Mouse (Mus musculus) brain, embryonic 14.5 days (tissue): Measurements from ENCODE around the gene Dennd2c.

Experiments
- CTCF ChIP-seq: fragments of 200-500 bp; IDR thresholded peaks from 2 replicates; pipeline ENCODE4 v1.5.1; 2012; ENCODE audit warnings: inconsistent platforms, mild to moderate bottlenecking, moderate library complexity, borderline replicate concordance; ENCODE audit not compliant: insufficient read depth, insufficient read length; ENCODE audit errors: extremely low read depth
- POLR2A ChIP-seq: fragments of 200-500 bp; IDR thresholded peaks from 2 replicates; pipeline ENCODE4 v1.6.1; 2012; ENCODE audit warnings: mild to moderate bottlenecking, inconsistent platforms, borderline replicate concordance; ENCODE audit not compliant: poor library complexity, insufficient read depth, insufficient read length, severe bottlenecking; ENCODE audit errors: extremely low read depth

DNA sequence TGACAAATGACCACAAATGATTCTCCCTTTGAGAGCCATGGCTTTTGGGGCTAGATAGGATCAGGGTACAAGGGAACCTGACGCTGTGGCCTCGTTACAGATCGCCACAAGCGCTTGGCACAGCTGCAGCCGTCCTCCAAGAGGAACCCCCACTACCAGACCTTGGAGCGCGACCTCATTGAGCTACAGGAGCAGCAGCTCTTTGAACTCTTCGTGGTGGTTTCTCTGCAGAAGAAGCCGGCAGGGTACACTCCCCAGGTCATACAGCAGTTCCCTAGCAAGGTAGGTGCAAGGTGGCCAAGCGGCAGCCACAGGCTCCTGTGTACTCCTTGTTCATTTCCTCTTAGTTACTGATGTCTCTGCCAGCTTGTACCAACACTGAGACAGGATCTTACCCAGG is 46.5 kb downstream of the Dennd2c start:
- TF ChIP-seq CTCF (no peak), POLR2A (no peak)
